Mouse (Mus musculus) intestine, postnatal 0 days (tissue): Measurements from ENCODE around the gene Rufy2. TPM values are rescaled to one million over a fixed set of nuclear protein-coding genes. Genes with fewer than 3 reads are reported as not detected.
A peak's percentile ranks its signal among the peaks of the same experiment; 100 is the strongest.

ENCODE experiments used
- ATAC-seq: fragments of 200-750 bp; cut with Nextera tagmentation; 2 replicates; pipeline ENCODE4 v1.8.0; 2017; ENCODE audit warnings: mild to moderate bottlenecking, moderate TSS enrichment, moderate library complexity
- H3K27ac ChIP-seq: fragments of 300-500 bp; sonication (generic); 2 replicates; pipeline ENCODE4 v1.5.1; 2014; ENCODE audit warnings: mild to moderate bottlenecking, low read depth, low read length, moderate library complexity
- H3K27me3 ChIP-seq: fragments of 300-500 bp; sonication (generic); replicated peaks from 2 replicates; pipeline ENCODE4 v1.6.1; 2014; ENCODE audit warnings: low read length, mixed read lengths; ENCODE audit not compliant: control insufficient read depth, insufficient read depth
- H3K36me3 ChIP-seq: fragments of 300-500 bp; sonication (generic); 2 replicates; pipeline ENCODE4 v1.6.1; 2014; ENCODE audit warnings: mild to moderate bottlenecking, moderate library complexity; ENCODE audit not compliant: control insufficient read depth, insufficient read depth
- H3K4me1 ChIP-seq: fragments of 300-500 bp; sonication (generic); replicated peaks from 2 replicates; pipeline ENCODE4 v1.6.1; 2014; ENCODE audit warnings: antibody characterized with exemption, low read length, mixed read lengths; ENCODE audit not compliant: control insufficient read depth, insufficient read depth
- H3K4me2 ChIP-seq: fragments of 300-500 bp; sonication (generic); replicated peaks from 2 replicates; pipeline ENCODE4 v1.6.1; 2014; ENCODE audit warnings: low read depth, mild to moderate bottlenecking, moderate library complexity
- H3K4me3 ChIP-seq: fragments of 300-500 bp; sonication (generic); 2 replicates; pipeline ENCODE4 v1.5.1; 2014; ENCODE audit warnings: low read depth, low read length
- H3K9ac ChIP-seq: fragments of 300-500 bp; sonication (generic); 2 replicates; pipeline ENCODE4 v1.6.1; 2014; ENCODE audit warnings: mild to moderate bottlenecking, low read depth, low read length
- H3K9me3 ChIP-seq: fragments of 300-500 bp; sonication (generic); 2 replicates; pipeline ENCODE4 v1.6.1; 2016; ENCODE audit warnings: mixed run types; ENCODE audit not compliant: control insufficient read depth
- CTCF ChIP-seq: sonication (generic); IDR thresholded peaks from 2 replicates; pipeline ENCODE4 v1.5.1; 2016; ENCODE audit warnings: low read depth, mild to moderate bottlenecking, control low read depth, antibody characterized with exemption, moderate library complexity
- WGBS: fragments of 180-500 bp; shearing (Covaris S2); extraction: QIAGEN DNeasy Blood & Tissue Kit; methylation state at CpG from one replicate; pipeline ENCODE4 v1.1.7; 2014; 5-methylcytosine and 5-hydroxymethylcytosine counted together
- polyA plus RNA-seq: library from polyadenylated mRNA; unstranded; fragments of >200 nt; fragmentation: Nextera tagmentation; extraction: Ambion mirVana; gene quantifications from 2 replicates; pipeline ENCODE4 v1.2.1, GENCODE M21; 2015

Gene Rufy2
- polyA plus RNA-seq, 1 experiment from 2014 or later, result 13.9 TPM

- no peak; the same call in 1 of the 2 replicates for ATAC-seq
- TF ChIP-seq CTCF, result no peak
- Histone ChIP-seq H3K9ac (no peak overlapping the region), H3K9me3 (no peaks in the 10 kb centered on the region), H3K27ac (peak overlapping the region; percentile 42; the same call in 1 of the 2 replicates), H3K4me3 (no peak overlapping the region), H3K4me2 (no peak overlapping the region), H3K27me3 (no peaks in the 10 kb centered on the region), H3K4me1 (no peaks in the 10 kb centered on the region), H3K36me3 (no peaks in the 10 kb centered on the region)
- 32% methylated on average over 11 of the region's 11 CpGs for WGBS
These were observed 80.4 kb downstream of the Rufy2 start for GRCm38 (mm10) chr10:63060406-63060805.

GRCm38 (mm10) chr10:63061266-63061665 lies 81.2 kb downstream of the Rufy2 start:
- no peaks in the 10 kb centered on the region for H3K36me3 ChIP-seq
- 0 out of 2 replicates have a peak overlapping the region, but pooled peaks have one; percentile 21 for H3K4me2 ChIP-seq
- 42% methylated on average over 12 of the region's 12 CpGs for WGBS
- no peak for ATAC-seq
- H3K4me3 ChIP-seq, result no peak overlapping the region
- no peaks in the 10 kb centered on the region for H3K27me3 ChIP-seq
- H3K27ac ChIP-seq, result no peak overlapping the region
- H3K4me1 ChIP-seq, result no peaks in the 10 kb centered on the region
- H3K9ac ChIP-seq, result no peak overlapping the region
- no peaks in the 10 kb centered on the region for H3K9me3 ChIP-seq
- no peak for TF ChIP-seq CTCF

GRCm38 (mm10) chr10:63062696-63063095 lies 82.7 kb downstream of the Rufy2 start:
- Histone ChIP-seq H3K27ac (no peak overlapping the region), H3K36me3 (no peaks in the 10 kb centered on the region), H3K9ac (no peak overlapping the region), H3K4me3 (no peak overlapping the region), H3K4me2 (no peak overlapping the region), H3K4me1 (no peaks in the 10 kb centered on the region), H3K27me3 (no peaks in the 10 kb centered on the region), H3K9me3 (no peaks in the 10 kb centered on the region)
- no peak for TF ChIP-seq CTCF
- no peak for ATAC-seq
- 89% methylated on average over 5 of the region's 5 CpGs for WGBS

GRCm38 (mm10) chr10:63063365-63063764 lies 83.3 kb downstream of the Rufy2 start:
- Histone ChIP-seq H3K27ac (no peak overlapping the region), H3K36me3 (no peaks in the 10 kb centered on the region), H3K9ac (no peak overlapping the region), H3K4me2 (no peak overlapping the region), H3K9me3 (no peaks in the 10 kb centered on the region), H3K4me1 (no peaks in the 10 kb centered on the region), H3K27me3 (no peaks in the 10 kb centered on the region), H3K4me3 (no peak overlapping the region)
- TF ChIP-seq CTCF, result no peak
- 84% methylated on average over 7 of the region's 7 CpGs for WGBS
- no peak for ATAC-seq

- TF ChIP-seq CTCF, result no peak
- H3K36me3 ChIP-seq, result no peaks in the 10 kb centered on the region
- ATAC-seq, result no peak
- H3K9ac ChIP-seq, result no peak overlapping the region
- no peaks in the 10 kb centered on the region for H3K27me3 ChIP-seq
- H3K27ac ChIP-seq, result no peak overlapping the region
- H3K4me1 ChIP-seq, result no peaks in the 10 kb centered on the region
- H3K9me3 ChIP-seq, result no peaks in the 10 kb centered on the region
- WGBS, result 79% methylated on average over 9 of the region's 9 CpGs
- H3K4me3 ChIP-seq, result no peak overlapping the region
- H3K4me2 ChIP-seq, result no peak overlapping the region
These were observed 84.5 kb downstream of the Rufy2 start for GRCm38 (mm10) chr10:63064516-63064915.

- Histone ChIP-seq H3K36me3 (no peaks in the 10 kb centered on the region), H3K9ac (no peak overlapping the region), H3K4me2 (peak overlapping the region; percentile 47), H3K4me3 (no peak overlapping the region), H3K9me3 (no peaks in the 10 kb centered on the region), H3K27me3 (no peaks in the 10 kb centered on the region), H3K4me1 (no peaks in the 10 kb centered on the region), H3K27ac (no peak overlapping the region)
- 0 out of 2 replicates have a peak, but pooled peaks have one; percentile 23 for ATAC-seq
- no peak for TF ChIP-seq CTCF
- 42% methylated on average over 8 of the region's 8 CpGs for WGBS
These were observed 85.5 kb downstream of the Rufy2 start for GRCm38 (mm10) chr10:63065561-63065960.

GRCm38 (mm10) chr10:63065988-63066387 lies 86.0 kb downstream of the Rufy2 start:
- H3K4me3 ChIP-seq, result no peak overlapping the region
- peak overlapping the region; percentile 47 for H3K4me2 ChIP-seq
- no peak overlapping the region for H3K9ac ChIP-seq
- peak; percentile 81 for ATAC-seq
- no peaks in the 10 kb centered on the region for H3K9me3 ChIP-seq
- no peaks in the 10 kb centered on the region for H3K27me3 ChIP-seq
- no peaks in the 10 kb centered on the region for H3K4me1 ChIP-seq
- H3K36me3 ChIP-seq, result no peaks in the 10 kb centered on the region
- H3K27ac ChIP-seq, result no peak overlapping the region
- 11% methylated on average over 5 of the region's 5 CpGs for WGBS
- TF ChIP-seq CTCF, result peak; percentile 96

Other genes with a start within 250 kb of the Rufy2 start
- gene Ccar1, start 187.9 kb upstream of the Rufy2 start, polyA plus RNA-seq, result 45.7 and 46.8 TPM in 2 replicates
- gene Tet1, start 71.2 kb upstream of the Rufy2 start, polyA plus RNA-seq, result 3.0 and 5.2 TPM in 2 replicates
- 14.6 and 16.3 TPM in 2 replicates for gene Slc25a16, start 59.6 kb upstream of the Rufy2 start, polyA plus RNA-seq
- gene Dna2, start 33.2 kb upstream of the Rufy2 start, polyA plus RNA-seq, result 9.6 and 11.5 TPM in 2 replicates
- gene Hnrnph3, start 44.0 kb downstream of the Rufy2 start, polyA plus RNA-seq, result 21.2 and 25.0 TPM in 2 replicates
- 36.2 and 43.7 TPM in 2 replicates for gene Pbld2, start 44.1 kb downstream of the Rufy2 start, polyA plus RNA-seq
- 1.8 and 2.1 TPM in 2 replicates for gene Pbld1, start 79.9 kb downstream of the Rufy2 start, polyA plus RNA-seq
- gene Atoh7, start 119.4 kb downstream of the Rufy2 start, polyA plus RNA-seq, result not detected in 2 replicates
- gene Mypn, start 223.7 kb downstream of the Rufy2 start, polyA plus RNA-seq, result 0.03 and 0.05 TPM in 2 replicates